Mouse (Mus musculus): Measurements from ENCODE around the gene Slc16a11. TPM values are rescaled to one million over a fixed set of nuclear protein-coding genes. Genes with fewer than 3 reads are reported as not detected.

Gene Slc16a11
- total RNA-seq, 2 experiments from 2014 or later = not detected

GRCm38 (mm10) chr11:70221603-70222500 lies 9.3 kb downstream of the Slc16a11 start:
- peak; percentile 79 for ATAC-seq (replicated peaks; ENCODE audit: low FRiP score, poor library complexity, severe bottlenecking)

- no peak for ATAC-seq (replicated peaks; ENCODE audit: low FRiP score, poor library complexity, severe bottlenecking)
Observed at GRCm38 (mm10) chr11:70223724-70224123, 11.2 kb downstream of the Slc16a11 start.

- ATAC-seq (replicated peaks; ENCODE audit: low FRiP score, poor library complexity, severe bottlenecking) = no peak
Observed at GRCm38 (mm10) chr11:70225798-70226601, 13.4 kb downstream of the Slc16a11 start.

- ATAC-seq (replicated peaks; ENCODE audit: low FRiP score, poor library complexity, severe bottlenecking) = no peak
Observed at GRCm38 (mm10) chr11:70226602-70226890, 14.0 kb downstream of the Slc16a11 start.

- no peak for ATAC-seq (replicated peaks; ENCODE audit: low FRiP score, poor library complexity, severe bottlenecking)
Observed at GRCm38 (mm10) chr11:70227126-70227525, 14.6 kb downstream of the Slc16a11 start.

- no peak for ATAC-seq (replicated peaks; ENCODE audit: low FRiP score, poor library complexity, severe bottlenecking)
Observed at GRCm38 (mm10) chr11:70227661-70228245, 15.2 kb downstream of the Slc16a11 start.

GRCm38 (mm10) chr11:70228828-70229227 lies 16.3 kb downstream of the Slc16a11 start:
- ATAC-seq (replicated peaks; ENCODE audit: low FRiP score, poor library complexity, severe bottlenecking) = peak; percentile 79

GRCm38 (mm10) chr11:70229260-70230010 lies 16.9 kb downstream of the Slc16a11 start, which contains the start of gene Bcl6b:
Gene Bcl6b, minus strand, starts transcription at chr11:70229798.
- peak; percentile 15 for ATAC-seq (replicated peaks; ENCODE audit: low FRiP score, poor library complexity, severe bottlenecking)

- ATAC-seq (replicated peaks; ENCODE audit: low FRiP score, poor library complexity, severe bottlenecking) = peak; percentile 83
Observed at GRCm38 (mm10) chr11:70230239-70230727, 17.7 kb downstream of the Slc16a11 start.

- no peak for ATAC-seq (replicated peaks; ENCODE audit: low FRiP score, poor library complexity, severe bottlenecking)
Observed at GRCm38 (mm10) chr11:70232546-70232945, 20.0 kb downstream of the Slc16a11 start.

GRCm38 (mm10) chr11:70233016-70233415 lies 20.5 kb downstream of the Slc16a11 start:
- ATAC-seq (replicated peaks; ENCODE audit: low FRiP score, poor library complexity, severe bottlenecking) = no peak

- no peak for ATAC-seq (replicated peaks; ENCODE audit: low FRiP score, poor library complexity, severe bottlenecking)
Observed at GRCm38 (mm10) chr11:70234037-70234436, 21.5 kb downstream of the Slc16a11 start.

- no peak for ATAC-seq (replicated peaks; ENCODE audit: low FRiP score, poor library complexity, severe bottlenecking)
Observed at GRCm38 (mm10) chr11:70234497-70234896, 21.9 kb downstream of the Slc16a11 start.

- no peak for ATAC-seq (replicated peaks; ENCODE audit: low FRiP score, poor library complexity, severe bottlenecking)
Observed at GRCm38 (mm10) chr11:70235254-70235900, 22.8 kb downstream of the Slc16a11 start.

GRCm38 (mm10) chr11:70236717-70237116 lies 24.2 kb downstream of the Slc16a11 start:
- no peak for ATAC-seq (replicated peaks; ENCODE audit: low FRiP score, poor library complexity, severe bottlenecking)

- ATAC-seq (replicated peaks; ENCODE audit: low FRiP score, poor library complexity, severe bottlenecking) = peak; percentile 85
Observed at GRCm38 (mm10) chr11:70237457-70238167, 25.1 kb downstream of the Slc16a11 start, which contains the start of gene 0610010K14Rik. Gene 0610010K14Rik, minus strand, starts transcription at chr11:70237914.

- peak; percentile 21; the same call in 1 of the 2 replicates for ATAC-seq (replicated peaks; ENCODE audit: low FRiP score, poor library complexity, severe bottlenecking)
Observed at GRCm38 (mm10) chr11:70238591-70239440, 26.3 kb downstream of the Slc16a11 start.
